Mouse (Mus musculus) gastrocnemius, postnatal 10 days (tissue): ENCODE measurements around the gene Lamc1. TPM values are rescaled to one million over a fixed set of nuclear protein-coding genes. Genes with fewer than 3 reads are reported as not detected.

Experiments
- DNase-seq: peaks from one replicate; pipeline ENCODE4 v3.0.0; 2021; ENCODE audit warnings: mixed read lengths
- total RNA-seq, 2 experiments: library from RNA; stranded (reverse); gene quantifications; 2 replicates each; pipeline ENCODE4 v1.2.3; 2021

The Lamc1 gene
- total RNA-seq, 2 experiments from 2014 or later = 296 to 324 TPM

- no peak for DNase-seq
Measured at GRCm38 (mm10) chr1:153259752-153260300, 72.8 kb downstream of the Lamc1 start.

- no peak for DNase-seq
Measured at GRCm38 (mm10) chr1:153252540-153253210, 79.9 kb downstream of the Lamc1 start.

- DNase-seq = no peak
Measured at GRCm38 (mm10) chr1:153251590-153252206, 80.9 kb downstream of the Lamc1 start.

DNA sequence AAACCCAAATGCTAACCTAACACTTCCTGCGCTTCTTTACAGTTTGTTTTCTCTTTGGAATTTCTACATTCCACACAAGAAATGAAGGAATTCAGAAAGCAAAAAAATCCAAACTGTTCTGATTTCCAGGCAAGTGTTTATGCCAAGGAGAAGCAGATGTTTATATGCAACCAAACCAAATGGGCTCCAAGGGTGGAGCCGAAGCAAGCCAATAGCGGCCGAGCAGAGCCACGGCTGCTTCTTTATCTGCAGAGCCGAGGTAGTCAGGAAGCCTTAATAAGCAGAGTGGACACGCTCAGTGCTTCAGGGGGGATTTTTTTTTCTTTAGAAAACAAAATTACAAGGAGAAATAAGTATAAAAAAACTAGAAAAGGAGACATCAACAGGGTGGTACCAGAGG is 91.2 kb downstream of the Lamc1 start:
- no peak for DNase-seq

- DNase-seq = no peak
Measured at GRCm38 (mm10) chr1:153235576-153235975, 97.0 kb downstream of the Lamc1 start.

GRCm38 (mm10) chr1:153231681-153232080 is 100.9 kb downstream of the Lamc1 start:
- no peak for DNase-seq

DNA sequence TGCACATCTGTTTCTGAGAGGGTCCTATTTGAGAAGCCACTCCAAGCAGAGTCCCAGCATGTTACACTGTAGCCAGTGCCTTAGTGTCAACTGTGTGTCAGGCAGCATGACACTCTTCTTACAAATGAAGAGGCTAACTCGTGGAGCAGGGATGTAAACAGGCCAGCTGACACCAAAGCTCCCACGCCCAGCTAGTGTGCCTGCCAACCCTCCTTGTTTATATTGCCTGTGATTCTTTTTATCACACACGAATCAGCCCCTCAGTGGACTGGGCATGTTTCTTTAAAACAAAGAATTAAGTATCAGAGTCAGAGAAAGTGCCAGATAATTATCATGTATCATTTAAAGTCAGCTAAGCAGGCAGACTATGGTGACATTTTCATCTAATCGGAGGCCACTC is 104.7 kb downstream of the Lamc1 start:
- no peak for DNase-seq

DNA sequence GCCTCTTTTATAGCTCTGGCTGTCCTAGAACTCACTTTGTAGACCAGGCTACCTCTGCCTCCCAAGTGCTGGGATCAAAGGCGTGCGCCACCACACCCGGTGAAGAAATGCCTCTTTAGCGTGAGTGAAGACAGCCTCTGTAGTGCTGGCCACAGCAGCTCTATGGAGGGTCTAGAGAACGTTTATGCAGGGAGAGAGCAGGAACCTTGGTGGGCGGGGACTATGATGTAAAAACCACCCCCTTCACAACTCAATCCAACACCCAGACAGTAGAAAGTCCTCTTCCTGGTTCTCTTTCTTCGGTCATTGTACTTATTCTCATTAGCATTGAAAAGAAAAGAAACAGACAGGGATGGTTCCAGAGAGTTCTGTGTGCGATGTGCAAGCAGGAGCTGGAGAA is 105.5 kb downstream of the Lamc1 start:
- DNase-seq = no peak

GRCm38 (mm10) chr1:153225786-153226725 is 106.5 kb downstream of the Lamc1 start:
- no peak for DNase-seq

- no peak for DNase-seq
Measured at GRCm38 (mm10) chr1:153224331-153224730, 108.3 kb downstream of the Lamc1 start.

- DNase-seq = no peak
Measured at GRCm38 (mm10) chr1:153219376-153219775, 113.2 kb downstream of the Lamc1 start.

DNA sequence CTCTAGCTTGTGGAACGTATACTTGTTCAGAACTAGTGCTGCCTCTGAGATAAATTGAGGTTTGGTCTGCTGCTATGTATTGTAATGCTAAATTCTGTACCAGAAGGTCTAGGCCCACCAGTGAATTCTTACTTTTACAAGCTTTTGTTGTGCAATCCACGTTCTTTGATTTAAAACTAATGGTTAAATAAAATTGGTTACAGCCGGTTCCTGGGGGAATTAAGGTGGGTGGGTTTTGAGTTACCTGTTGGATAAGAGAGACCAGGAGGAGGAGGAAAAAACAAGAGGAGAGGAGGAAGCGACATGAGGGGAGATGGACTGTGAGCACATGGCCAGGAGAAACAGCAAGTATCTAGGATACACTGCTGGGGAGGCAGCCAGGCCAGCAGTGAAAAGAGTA is 116.1 kb downstream of the Lamc1 start:
- no peak for DNase-seq

DNA sequence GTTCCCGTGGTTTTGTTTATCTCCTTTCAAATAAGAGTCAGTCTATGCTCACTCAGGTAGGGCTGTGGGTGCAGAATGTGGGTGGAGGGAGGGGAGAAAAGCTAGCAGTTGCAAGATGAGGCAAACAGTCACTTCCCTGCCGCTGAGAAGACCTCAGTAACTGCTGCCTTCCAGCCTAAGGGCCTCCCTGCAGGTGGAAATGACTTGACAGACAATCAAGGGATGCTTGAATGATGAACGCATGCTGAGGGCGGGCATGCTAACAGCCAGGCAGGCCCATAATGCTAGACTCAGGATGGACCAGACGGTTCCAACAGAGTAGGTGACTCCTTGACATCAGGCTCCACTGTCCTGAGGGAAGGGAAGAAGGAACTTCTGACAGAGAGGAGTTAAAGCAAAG is 116.9 kb downstream of the Lamc1 start:
- no peak for DNase-seq

GRCm38 (mm10) chr1:153210992-153211391 is 121.6 kb downstream of the Lamc1 start:
- DNase-seq = no peak

- no peak for DNase-seq
Measured at GRCm38 (mm10) chr1:153210198-153210597, 122.4 kb downstream of the Lamc1 start.

DNA sequence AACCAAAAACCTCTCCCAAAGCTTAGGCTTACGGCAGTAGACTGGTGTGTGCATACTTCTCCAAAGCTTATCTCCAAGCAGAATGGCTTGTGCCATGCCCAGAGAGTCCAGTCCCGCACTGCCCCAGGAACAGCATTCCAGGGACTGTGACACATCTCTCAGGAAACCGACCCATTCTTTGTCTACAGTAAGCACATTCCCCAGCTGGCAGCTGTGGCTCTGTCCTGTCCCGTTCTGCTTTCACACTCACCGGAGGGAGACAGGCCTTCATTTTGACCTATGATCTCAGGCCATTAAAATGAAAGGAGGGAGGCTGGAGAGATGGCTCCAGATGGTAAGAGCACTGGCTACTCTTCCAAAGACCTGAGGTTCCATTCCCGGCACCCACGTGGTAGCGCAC is 130.4 kb downstream of the Lamc1 start:
- DNase-seq = no peak

GRCm38 (mm10) chr1:153201448-153201847 is 131.1 kb downstream of the Lamc1 start:
- DNase-seq = no peak

DNA sequence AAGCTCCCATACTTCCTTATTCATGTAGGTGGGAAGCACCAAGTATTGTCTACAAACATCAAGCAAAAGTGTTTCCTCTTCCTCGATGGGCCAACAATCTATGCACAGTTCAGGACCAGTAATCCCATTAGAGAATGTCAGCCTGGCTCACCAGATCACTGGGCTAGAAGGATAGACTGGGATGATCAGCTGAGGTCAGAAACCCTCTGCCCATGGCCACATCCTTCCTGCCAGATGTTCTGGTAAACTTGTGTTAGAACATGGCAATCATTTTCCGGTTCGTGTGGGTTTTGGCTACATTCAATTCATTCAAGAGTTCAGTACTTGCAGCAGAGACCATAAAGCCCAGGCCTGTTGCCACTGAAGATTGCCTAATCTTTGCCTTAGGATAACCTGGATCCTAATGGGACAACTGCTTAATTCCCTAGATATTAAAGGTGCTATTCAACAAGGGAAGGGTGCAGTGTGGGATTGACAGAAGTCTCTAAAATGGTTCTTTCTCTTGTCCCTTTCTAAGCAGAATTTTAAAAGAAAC is 135.2 kb downstream of the Lamc1 start:
- no peak for DNase-seq

DNA sequence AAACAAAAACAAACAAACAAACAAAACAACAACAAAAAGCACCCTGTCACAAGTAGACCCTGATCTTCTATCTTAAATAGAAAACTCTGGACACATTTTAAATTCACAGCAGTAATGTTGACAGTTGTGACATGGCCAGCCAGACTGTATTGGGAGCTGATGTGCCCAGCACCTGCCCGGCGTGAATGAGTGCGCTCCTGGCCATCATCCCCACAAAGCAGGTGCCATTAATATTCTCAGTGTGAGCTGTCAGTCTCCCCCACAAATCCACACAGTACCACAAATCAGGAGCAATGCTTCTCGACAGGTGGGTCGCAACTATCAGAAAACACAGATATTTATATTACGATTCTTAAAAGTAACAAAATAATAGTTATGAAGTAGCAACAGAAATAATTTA is 139.6 kb downstream of the Lamc1 start:
- no peak for DNase-seq

- DNase-seq = no peak
Measured at GRCm38 (mm10) chr1:153192379-153192778, 140.2 kb downstream of the Lamc1 start.

DNA sequence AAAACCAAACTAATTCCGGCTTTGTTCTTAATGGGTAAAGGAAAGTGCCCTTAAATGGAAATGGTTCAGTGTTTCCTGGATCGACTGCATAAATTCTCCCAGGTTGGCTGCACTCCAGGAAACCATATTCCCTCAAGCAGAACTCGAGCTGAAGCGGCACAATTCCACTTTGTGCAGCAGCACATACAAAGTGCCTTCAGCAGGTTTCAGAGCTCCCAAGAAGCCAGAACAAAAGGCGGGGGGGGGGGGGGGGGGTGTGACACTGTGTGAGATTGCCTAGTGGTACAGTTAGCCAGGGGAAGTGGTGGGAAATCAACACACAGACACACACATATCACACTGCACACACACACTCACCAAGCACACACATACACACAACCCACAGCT is 140.7 kb downstream of the Lamc1 start:
- DNase-seq = peak; percentile 64

GRCm38 (mm10) chr1:153191237-153191942 is 141.2 kb downstream of the Lamc1 start:
- no peak for DNase-seq
